Mouse (Mus musculus) small intestine, adult 2 months (tissue): ENCODE data around the gene BC034090.

ENCODE experiments used
- CTCF ChIP-seq: fragments of 200-500 bp; IDR thresholded peaks from 2 replicates; pipeline ENCODE4 v1.5.1; 2012; ENCODE audit warnings: low read depth, mild to moderate bottlenecking, control low read depth, inconsistent platforms, low read length, moderate library complexity, mixed read lengths; ENCODE audit not compliant: insufficient replicate concordance, insufficient read length; ENCODE audit errors: extremely low read depth
- POLR2A ChIP-seq: fragments of 200-500 bp; IDR thresholded peaks from 2 replicates; pipeline ENCODE4 v1.6.1; 2012; ENCODE audit warnings: low read depth, mild to moderate bottlenecking, control low read depth, inconsistent platforms, low read length, moderate library complexity

DNA sequence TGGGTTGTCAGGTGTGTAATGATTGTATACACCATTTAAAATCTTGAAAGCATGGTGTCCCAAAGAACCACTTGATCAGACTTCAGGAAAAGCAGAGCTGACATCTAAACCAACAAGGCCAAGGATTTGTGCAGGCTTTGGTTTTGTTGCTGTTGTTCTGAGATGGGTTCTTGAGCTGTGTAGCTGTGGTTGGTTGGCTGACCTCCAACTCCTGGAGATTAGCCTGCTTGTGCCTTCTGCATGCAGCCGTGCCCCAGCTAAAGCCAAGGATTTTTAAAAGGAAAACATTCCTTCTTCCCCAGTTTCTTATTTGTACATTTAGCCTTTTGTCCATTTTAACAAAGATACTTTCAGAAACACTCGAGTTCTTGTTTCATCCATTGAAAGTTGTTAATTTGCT, 52.6 kb downstream of the BC034090 start:
- TF ChIP-seq CTCF = no peak
- no peak for TF ChIP-seq POLR2A
